Mouse (Mus musculus): ENCODE data around the gene Helt. TPM values are rescaled to one million over a fixed set of nuclear protein-coding genes. Genes with fewer than 3 reads are reported as not detected.

The Helt gene
- polyA plus RNA-seq, 1 experiment from 2014 or later: not detected

- Histone ChIP-seq H3K4me1 (ENCODE audit: control insufficient read depth, low read depth, low read length) (no peaks in the 10 kb centered on the region), H3K27me3 (ENCODE audit: control insufficient read depth, insufficient read depth, low read depth, low read length) (no peaks in the 10 kb centered on the region), H3K36me3 (ENCODE audit: control insufficient read depth, insufficient read depth) (no peaks in the 10 kb centered on the region), H3K4me2 (ENCODE audit: low read depth, low read length) (no peak overlapping the region), H3K9me3 (replicated peaks; ENCODE audit: control insufficient read depth, low read length) (no peaks in the 10 kb centered on the region), H3K4me3 (ENCODE audit: low read depth, low read length) (no peak overlapping the region), H3K9ac (ENCODE audit: low read depth, low read length) (no peak overlapping the region), H3K27ac (ENCODE audit: low read length) (no peak overlapping the region)
- ATAC-seq (ENCODE audit: low read depth): no peak
- 66% methylated on average over 7 of the region's 7 CpGs for WGBS (ENCODE audit: insufficient replicate concordance)
Observed at GRCm38 (mm10) chr8:46327284-46327683, 32.8 kb upstream of the Helt start.

- no peak overlapping the region for H3K4me3 ChIP-seq (ENCODE audit: low read depth, low read length)
- no peaks in the 10 kb centered on the region for H3K9me3 ChIP-seq (replicated peaks; ENCODE audit: control insufficient read depth, low read length)
- ATAC-seq (ENCODE audit: low read depth): no peak
- H3K36me3 ChIP-seq (ENCODE audit: control insufficient read depth, insufficient read depth): no peaks in the 10 kb centered on the region
- H3K4me1 ChIP-seq (ENCODE audit: control insufficient read depth, low read depth, low read length): no peaks in the 10 kb centered on the region
- 53% methylated on average over 5 of the region's 5 CpGs for WGBS (ENCODE audit: insufficient replicate concordance)
- no peak overlapping the region for H3K9ac ChIP-seq (ENCODE audit: low read depth, low read length)
- no peak overlapping the region for H3K27ac ChIP-seq (ENCODE audit: low read length)
- no peak overlapping the region for H3K4me2 ChIP-seq (ENCODE audit: low read depth, low read length)
- H3K27me3 ChIP-seq (ENCODE audit: control insufficient read depth, insufficient read depth, low read depth, low read length): no peaks in the 10 kb centered on the region
Observed at GRCm38 (mm10) chr8:46326715-46327114, 32.2 kb upstream of the Helt start.

- Histone ChIP-seq H3K4me1 (ENCODE audit: control insufficient read depth, low read depth, low read length) (no peaks in the 10 kb centered on the region), H3K9ac (ENCODE audit: low read depth, low read length) (no peak overlapping the region), H3K4me3 (ENCODE audit: low read depth, low read length) (no peak overlapping the region), H3K36me3 (ENCODE audit: control insufficient read depth, insufficient read depth) (no peaks in the 10 kb centered on the region), H3K9me3 (replicated peaks; ENCODE audit: control insufficient read depth, low read length) (no peaks in the 10 kb centered on the region), H3K4me2 (ENCODE audit: low read depth, low read length) (no peak overlapping the region), H3K27me3 (ENCODE audit: control insufficient read depth, insufficient read depth, low read depth, low read length) (no peaks in the 10 kb centered on the region), H3K27ac (ENCODE audit: low read length) (no peak overlapping the region)
- ATAC-seq (ENCODE audit: low read depth): no peak
- 60% methylated on average over 5 of the region's 5 CpGs for WGBS (ENCODE audit: insufficient replicate concordance)
Observed at GRCm38 (mm10) chr8:46324676-46325075, 30.2 kb upstream of the Helt start.

GRCm38 (mm10) chr8:46323672-46324191, 29.3 kb upstream of the Helt start:
- Histone ChIP-seq H3K9ac (ENCODE audit: low read depth, low read length) (no peak overlapping the region), H3K4me3 (ENCODE audit: low read depth, low read length) (no peak overlapping the region), H3K4me2 (ENCODE audit: low read depth, low read length) (no peak overlapping the region), H3K36me3 (ENCODE audit: control insufficient read depth, insufficient read depth) (no peaks in the 10 kb centered on the region), H3K27ac (ENCODE audit: low read length) (no peak overlapping the region), H3K27me3 (ENCODE audit: control insufficient read depth, insufficient read depth, low read depth, low read length) (no peaks in the 10 kb centered on the region), H3K9me3 (replicated peaks; ENCODE audit: control insufficient read depth, low read length) (no peaks in the 10 kb centered on the region), H3K4me1 (ENCODE audit: control insufficient read depth, low read depth, low read length) (no peaks in the 10 kb centered on the region)
- ATAC-seq (ENCODE audit: low read depth): no peak
- 57% methylated on average over 5 of the region's 5 CpGs for WGBS (ENCODE audit: insufficient replicate concordance)

- WGBS (ENCODE audit: insufficient replicate concordance): 56% methylated on average over 2 of the region's 2 CpGs
- no peak overlapping the region for H3K4me3 ChIP-seq (ENCODE audit: low read depth, low read length)
- no peak overlapping the region for H3K9ac ChIP-seq (ENCODE audit: low read depth, low read length)
- H3K27me3 ChIP-seq (ENCODE audit: control insufficient read depth, insufficient read depth, low read depth, low read length): no peaks in the 10 kb centered on the region
- H3K36me3 ChIP-seq (ENCODE audit: control insufficient read depth, insufficient read depth): no peaks in the 10 kb centered on the region
- H3K27ac ChIP-seq (ENCODE audit: low read length): no peak overlapping the region
- ATAC-seq (ENCODE audit: low read depth): no peak
- H3K4me1 ChIP-seq (ENCODE audit: control insufficient read depth, low read depth, low read length): no peaks in the 10 kb centered on the region
- no peaks in the 10 kb centered on the region for H3K9me3 ChIP-seq (replicated peaks; ENCODE audit: control insufficient read depth, low read length)
- no peak overlapping the region for H3K4me2 ChIP-seq (ENCODE audit: low read depth, low read length)
Observed at GRCm38 (mm10) chr8:46322833-46323232, 28.4 kb upstream of the Helt start.

GRCm38 (mm10) chr8:46322421-46322820, 27.9 kb upstream of the Helt start:
- Histone ChIP-seq H3K4me2 (ENCODE audit: low read depth, low read length) (no peak overlapping the region), H3K27me3 (ENCODE audit: control insufficient read depth, insufficient read depth, low read depth, low read length) (no peaks in the 10 kb centered on the region), H3K4me3 (ENCODE audit: low read depth, low read length) (no peak overlapping the region), H3K4me1 (ENCODE audit: control insufficient read depth, low read depth, low read length) (no peaks in the 10 kb centered on the region), H3K36me3 (ENCODE audit: control insufficient read depth, insufficient read depth) (no peaks in the 10 kb centered on the region), H3K9ac (ENCODE audit: low read depth, low read length) (no peak overlapping the region), H3K9me3 (replicated peaks; ENCODE audit: control insufficient read depth, low read length) (no peaks in the 10 kb centered on the region), H3K27ac (ENCODE audit: low read length) (no peak overlapping the region)
- WGBS (ENCODE audit: insufficient replicate concordance): 88% methylated on average over 4 of the region's 4 CpGs
- ATAC-seq (ENCODE audit: low read depth): no peak

- H3K4me2 ChIP-seq (ENCODE audit: low read depth, low read length): no peak overlapping the region
- ATAC-seq (ENCODE audit: low read depth): no peak
- no peak overlapping the region for H3K9ac ChIP-seq (ENCODE audit: low read depth, low read length)
- WGBS (ENCODE audit: insufficient replicate concordance): 69% methylated on average over 5 of the region's 5 CpGs
- no peaks in the 10 kb centered on the region for H3K27me3 ChIP-seq (ENCODE audit: control insufficient read depth, insufficient read depth, low read depth, low read length)
- H3K27ac ChIP-seq (ENCODE audit: low read length): no peak overlapping the region
- no peaks in the 10 kb centered on the region for H3K9me3 ChIP-seq (replicated peaks; ENCODE audit: control insufficient read depth, low read length)
- no peaks in the 10 kb centered on the region for H3K4me1 ChIP-seq (ENCODE audit: control insufficient read depth, low read depth, low read length)
- H3K36me3 ChIP-seq (ENCODE audit: control insufficient read depth, insufficient read depth): no peaks in the 10 kb centered on the region
- no peak overlapping the region for H3K4me3 ChIP-seq (ENCODE audit: low read depth, low read length)
Observed at GRCm38 (mm10) chr8:46318802-46319201, 24.3 kb upstream of the Helt start.

- Histone ChIP-seq H3K4me1 (ENCODE audit: control insufficient read depth, low read depth, low read length) (no peaks in the 10 kb centered on the region), H3K4me3 (ENCODE audit: low read depth, low read length) (no peak overlapping the region), H3K4me2 (ENCODE audit: low read depth, low read length) (no peak overlapping the region), H3K36me3 (ENCODE audit: control insufficient read depth, insufficient read depth) (no peaks in the 10 kb centered on the region), H3K9ac (ENCODE audit: low read depth, low read length) (no peak overlapping the region), H3K27me3 (ENCODE audit: control insufficient read depth, insufficient read depth, low read depth, low read length) (no peaks in the 10 kb centered on the region), H3K27ac (ENCODE audit: low read length) (no peak overlapping the region), H3K9me3 (replicated peaks; ENCODE audit: control insufficient read depth, low read length) (no peaks in the 10 kb centered on the region)
- ATAC-seq (ENCODE audit: low read depth): no peak
- WGBS (ENCODE audit: insufficient replicate concordance): 75% methylated on average over 7 of the region's 7 CpGs
Observed at GRCm38 (mm10) chr8:46317161-46317560, 22.7 kb upstream of the Helt start.

GRCm38 (mm10) chr8:46313798-46314197, 19.3 kb upstream of the Helt start:
- Histone ChIP-seq H3K4me2 (ENCODE audit: low read depth, low read length) (no peak overlapping the region), H3K27ac (ENCODE audit: low read length) (no peak overlapping the region), H3K36me3 (ENCODE audit: control insufficient read depth, insufficient read depth) (no peaks in the 10 kb centered on the region), H3K4me1 (ENCODE audit: control insufficient read depth, low read depth, low read length) (no peaks in the 10 kb centered on the region), H3K9ac (ENCODE audit: low read depth, low read length) (no peak overlapping the region), H3K9me3 (replicated peaks; ENCODE audit: control insufficient read depth, low read length) (no peaks in the 10 kb centered on the region), H3K27me3 (ENCODE audit: control insufficient read depth, insufficient read depth, low read depth, low read length) (no peaks in the 10 kb centered on the region), H3K4me3 (ENCODE audit: low read depth, low read length) (no peak overlapping the region)
- no peak for ATAC-seq (ENCODE audit: low read depth)
- 61% methylated on average over 3 of the region's 3 CpGs for WGBS (ENCODE audit: insufficient replicate concordance)

Data from liver, embryonic 16.5 days (tissue).